Comparison of ENCODE assay signal across 19 mouse cellular contexts in the genomic region with DNA sequence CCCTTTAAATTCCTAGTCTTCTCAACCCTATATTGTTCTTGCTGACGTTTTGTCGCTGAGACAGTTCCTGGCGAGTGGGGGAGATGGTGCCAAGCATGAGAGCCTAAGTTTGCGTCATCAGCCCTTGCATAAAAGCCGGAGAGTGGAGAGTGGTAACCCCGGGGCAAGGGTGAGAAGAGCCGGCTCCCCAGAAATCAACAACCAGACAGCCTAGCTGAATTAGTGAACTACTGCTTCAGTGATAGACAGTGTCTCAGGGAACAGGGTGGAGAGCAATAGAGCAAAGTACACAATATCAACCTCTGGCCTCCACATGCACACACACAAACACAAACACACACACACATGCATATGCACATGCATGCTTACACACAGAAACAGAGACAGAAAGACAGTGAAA. TPM values are rescaled to one million over a fixed set of nuclear protein-coding genes. Genes with fewer than 3 reads are reported as not detected.
"Had no signal": no experiment of that assay in that cellular context is flagged by ENCODE, and none has a peak within 500 bp of the region (broad histone marks: within the 10 kb centered on the region; RNA-seq: fewer than 3 reads in every experiment).

No protein-coding gene starts in this region.

- H3K4me3 ChIP-seq: limb, embryonic 12.5 days; limb, embryonic 15.5 days; midbrain, embryonic 12.5 days; midbrain, embryonic 15.5 days; neural tube, embryonic 13.5 days had no signal

- H3K27ac ChIP-seq: limb, embryonic 12.5 days; limb, embryonic 15.5 days; liver, embryonic 14.5 days; macrophage; midbrain, embryonic 12.5 days; midbrain, embryonic 15.5 days; neural tube, embryonic 13.5 days; stomach, postnatal 0 days had no signal

- H3K27me3 ChIP-seq: limb, embryonic 12.5 days; limb, embryonic 15.5 days; midbrain, embryonic 12.5 days; midbrain, embryonic 15.5 days; neural tube, embryonic 13.5 days had no signal

- H3K36me3 ChIP-seq: limb, embryonic 12.5 days; limb, embryonic 15.5 days; midbrain, embryonic 12.5 days; midbrain, embryonic 15.5 days; neural tube, embryonic 13.5 days had no signal

- H3K9ac ChIP-seq: limb, embryonic 12.5 days; limb, embryonic 15.5 days; liver, embryonic 14.5 days; liver, postnatal 0 days; lung, embryonic 14.5 days; midbrain, embryonic 12.5 days; midbrain, embryonic 15.5 days; neural tube, embryonic 13.5 days had no signal

- DNase-seq: kidney, postnatal 10 days; left cerebral cortex, postnatal 4 days; liver, postnatal 0 days; lung, embryonic 14.5 days; retina, postnatal 1 day; thymus, adult 2 months; thymus, postnatal 14 days; thymus, postnatal 4 days had no signal

- H3K4me2 ChIP-seq: limb, embryonic 12.5 days; limb, embryonic 15.5 days; liver, embryonic 11.5 days; lung, embryonic 14.5 days; midbrain, embryonic 12.5 days; midbrain, embryonic 15.5 days; neural tube, embryonic 13.5 days had no signal

- H3K9me3 ChIP-seq: limb, embryonic 12.5 days; limb, embryonic 15.5 days; midbrain, embryonic 12.5 days; midbrain, embryonic 15.5 days; neural tube, embryonic 13.5 days had no signal

- H3K4me1 ChIP-seq: midbrain, embryonic 12.5 days; midbrain, embryonic 15.5 days; neural tube, embryonic 13.5 days had no signal

- ATAC-seq: hindbrain, embryonic 16.5 days; liver, postnatal 0 days; lung, postnatal 0 days; midbrain, embryonic 15.5 days had no signal

RNA-seq across cellular contexts. Expression of a gene that starts 26.6 kb away (rescaled TPM):
- polyA plus RNA-seq: macrophage had no signal
